Mouse (Mus musculus) E14TG2a.4 (cell line): ENCODE measurements around the gene Npas2.

Experiments
- H3K27me3 ChIP-seq: 2 replicates; pipeline ENCODE4 v1.6.1; 2014; ENCODE audit warnings: low read length, control low read depth; ENCODE audit not compliant: insufficient read depth
- H3K36me3 ChIP-seq: 2 replicates; pipeline ENCODE4 v1.6.1; 2014; ENCODE audit warnings: low read length, control low read depth; ENCODE audit not compliant: insufficient read depth
- H3K4me1 ChIP-seq: replicated peaks from 2 replicates; pipeline ENCODE4 v1.6.1; 2014; ENCODE audit warnings: low read depth, low read length, control low read depth
- H3K4me3 ChIP-seq: replicated peaks from 2 replicates; pipeline ENCODE4 v1.5.1; 2014; ENCODE audit warnings: mild to moderate bottlenecking, low read length
- H3K9me3 ChIP-seq: 2 replicates; pipeline ENCODE4 v1.6.1; 2014; ENCODE audit warnings: low read length, control low read depth
- CTCF ChIP-seq: conservative IDR thresholded peaks from 2 replicates; pipeline ENCODE4 v1.5.1; 2014; ENCODE audit warnings: low read length
- NANOG ChIP-seq: IDR thresholded peaks from 2 replicates; pipeline ENCODE4 v1.6.1; 2014; ENCODE audit warnings: borderline replicate concordance, low read length, mixed read lengths
- POU5F1 ChIP-seq: IDR thresholded peaks from 2 replicates; pipeline ENCODE4 v1.6.1; 2014; ENCODE audit warnings: low read length, borderline replicate concordance

Gene Npas2

DNA sequence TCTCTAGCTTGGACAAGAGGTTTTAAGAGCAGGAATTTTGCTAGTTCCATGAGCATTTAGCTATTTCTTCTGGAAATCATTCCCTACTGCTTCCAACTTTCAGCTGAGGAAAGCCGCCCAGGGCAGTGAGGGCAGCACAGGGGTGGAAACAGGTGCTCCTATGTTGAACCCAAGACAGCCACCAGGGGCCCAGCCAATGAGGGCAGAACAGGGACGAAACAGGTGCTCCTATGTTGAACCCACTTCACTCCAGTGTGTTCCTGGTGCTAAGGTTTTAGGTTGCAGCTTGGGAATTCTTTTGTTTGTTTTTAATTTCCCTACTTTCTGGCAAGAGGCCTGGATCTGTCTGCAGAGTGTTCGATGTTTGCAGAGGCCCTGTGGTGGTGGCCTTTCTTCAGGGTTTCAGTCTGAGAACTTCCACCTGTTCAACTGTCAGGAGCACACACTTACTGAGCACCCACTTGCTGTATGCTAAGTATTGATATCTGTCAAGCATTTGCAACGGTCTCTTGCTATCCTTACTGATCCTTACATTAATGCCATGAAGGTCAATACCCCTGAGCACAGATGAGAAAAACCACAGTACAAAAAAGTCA is 109.6 kb downstream of the Npas2 start:
- H3K27me3 ChIP-seq, result 0 out of 2 replicates have a peak, but pooled peaks cover 10% of the 10 kb centered on the region
- no peaks in the 10 kb centered on the region for H3K36me3 ChIP-seq
- H3K4me1 ChIP-seq, result no peaks in the 10 kb centered on the region; the same call in 1 of the 2 replicates
- TF ChIP-seq CTCF, result no peak
- no peak for TF ChIP-seq POU5F1
- no peak for TF ChIP-seq NANOG
- no peaks in the 10 kb centered on the region for H3K9me3 ChIP-seq
- H3K4me3 ChIP-seq, result no peak overlapping the region

- H3K4me1 ChIP-seq, result no peaks in the 10 kb centered on the region
- H3K27me3 ChIP-seq, result no peaks in the 10 kb centered on the region
- no peak overlapping the region for H3K4me3 ChIP-seq
- no peaks in the 10 kb centered on the region for H3K36me3 ChIP-seq
- H3K9me3 ChIP-seq, result no peaks in the 10 kb centered on the region
- no peak for TF ChIP-seq POU5F1
- no peak for TF ChIP-seq NANOG
- TF ChIP-seq CTCF, result no peak
Observed at GRCm38 (mm10) chr1:39307291-39307690, 113.8 kb downstream of the Npas2 start.

- H3K27me3 ChIP-seq, result no peaks in the 10 kb centered on the region
- no peaks in the 10 kb centered on the region for H3K4me1 ChIP-seq
- TF ChIP-seq CTCF, result no peak
- no peak for TF ChIP-seq NANOG
- no peak for TF ChIP-seq POU5F1
- no peaks in the 10 kb centered on the region for H3K36me3 ChIP-seq
- H3K9me3 ChIP-seq, result no peaks in the 10 kb centered on the region
- no peak overlapping the region for H3K4me3 ChIP-seq
Observed at GRCm38 (mm10) chr1:39307971-39308370, 114.4 kb downstream of the Npas2 start.

DNA sequence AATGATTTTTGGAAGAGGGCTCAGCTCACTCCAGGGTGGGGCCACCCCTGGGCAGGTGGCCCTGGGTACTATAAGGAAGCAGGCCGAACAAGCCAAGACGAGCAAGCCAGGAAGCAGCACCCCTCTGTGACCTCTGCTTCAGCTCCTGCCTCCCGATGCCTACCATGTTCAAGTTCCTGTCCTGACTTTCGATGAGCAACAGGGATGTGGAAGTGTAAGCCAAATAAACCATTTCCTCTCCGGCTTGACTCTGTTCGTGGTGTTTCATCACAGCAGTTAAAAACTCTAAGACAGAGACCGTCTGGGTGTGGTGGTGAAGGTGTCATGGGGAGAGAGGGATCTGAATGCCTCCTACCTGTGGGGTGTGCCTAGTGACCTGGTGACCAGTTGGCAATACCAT is 116.0 kb downstream of the Npas2 start:
- H3K9me3 ChIP-seq, result no peaks in the 10 kb centered on the region
- TF ChIP-seq POU5F1 (no peak), CTCF (no peak), NANOG (no peak)

GRCm38 (mm10) chr1:39312345-39312967 is 118.9 kb downstream of the Npas2 start:
- no peaks in the 10 kb centered on the region for H3K36me3 ChIP-seq
- TF ChIP-seq NANOG (no peak), CTCF (no peak), POU5F1 (no peak)
- no peaks in the 10 kb centered on the region for H3K27me3 ChIP-seq
- H3K4me1 ChIP-seq, result no peaks in the 10 kb centered on the region
- no peak overlapping the region for H3K4me3 ChIP-seq
- H3K9me3 ChIP-seq, result no peaks in the 10 kb centered on the region

More for the DNA sequence above, 116.0 kb downstream of the Npas2 start:
- no peaks in the 10 kb centered on the region for H3K27me3 ChIP-seq
- no peaks in the 10 kb centered on the region for H3K36me3 ChIP-seq
- no peak overlapping the region for H3K4me3 ChIP-seq
- H3K4me1 ChIP-seq, result no peaks in the 10 kb centered on the region

- Histone ChIP-seq H3K36me3 (no peaks in the 10 kb centered on the region), H3K4me1 (no peaks in the 10 kb centered on the region), H3K4me3 (no peak overlapping the region), H3K9me3 (no peaks in the 10 kb centered on the region), H3K27me3 (no peaks in the 10 kb centered on the region)
- TF ChIP-seq CTCF, result no peak
- no peak for TF ChIP-seq POU5F1
- TF ChIP-seq NANOG, result no peak
Observed at GRCm38 (mm10) chr1:39313352-39314245, 120.1 kb downstream of the Npas2 start.

DNA sequence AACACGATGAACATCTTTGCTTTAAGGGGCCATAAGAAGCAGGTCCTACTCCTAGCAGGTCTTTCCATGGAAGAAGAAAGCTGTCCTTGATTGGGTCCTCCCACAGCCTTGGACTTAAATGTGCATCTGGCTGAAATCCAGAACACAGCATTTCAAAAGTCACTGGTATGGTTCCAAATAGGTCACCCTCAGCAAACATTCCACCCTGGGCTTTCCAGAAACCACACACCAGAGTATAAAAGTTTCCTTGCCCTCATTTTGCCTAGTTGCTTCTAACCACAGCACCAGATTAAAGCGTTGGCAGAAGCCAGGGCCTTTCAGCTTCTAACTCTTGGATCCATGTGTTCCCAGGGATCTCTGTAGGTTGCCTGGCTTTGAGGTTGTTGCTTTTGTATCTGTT is 124.4 kb downstream of the Npas2 start:
- TF ChIP-seq POU5F1 (no peak), NANOG (no peak), CTCF (no peak)
- Histone ChIP-seq H3K36me3 (no peaks in the 10 kb centered on the region), H3K27me3 (peaks cover 4% of the 10 kb centered on the region; the same call in 1 of the 2 replicates), H3K4me3 (no peak overlapping the region), H3K9me3 (no peaks in the 10 kb centered on the region), H3K4me1 (no peaks in the 10 kb centered on the region)

DNA sequence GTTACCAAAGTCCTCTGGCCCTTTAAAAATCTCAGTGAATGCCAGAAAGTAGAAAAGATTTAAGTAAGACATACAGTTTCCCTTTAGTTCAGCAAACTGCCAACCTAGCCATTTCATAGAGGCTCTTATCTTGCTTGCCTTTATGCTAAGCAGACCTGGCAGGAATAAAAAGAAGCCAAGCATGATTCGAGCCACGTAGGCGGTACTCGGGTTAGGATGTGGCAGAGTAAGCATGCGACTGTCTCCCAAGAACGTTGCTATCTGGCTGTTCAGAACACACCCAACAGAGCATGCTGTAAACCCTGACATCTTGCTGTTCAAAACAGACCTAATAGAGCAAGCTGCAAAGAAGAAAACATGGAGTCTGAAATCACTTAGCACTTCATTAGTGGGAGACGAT is 125.3 kb downstream of the Npas2 start:
- TF ChIP-seq NANOG (no peak), POU5F1 (no peak), CTCF (no peak)
- no peaks in the 10 kb centered on the region for H3K9me3 ChIP-seq
- H3K27me3 ChIP-seq, result peaks cover 11% of the 10 kb centered on the region; the same call in 1 of the 2 replicates
- no peak overlapping the region for H3K4me3 ChIP-seq
- H3K4me1 ChIP-seq, result no peaks in the 10 kb centered on the region
- no peaks in the 10 kb centered on the region for H3K36me3 ChIP-seq
